Mouse (Mus musculus) liver, adult 2 months (tissue): Measurements from ENCODE around the gene Tiam2.

Experiments
- CTCF ChIP-seq: fragments of 200-500 bp; IDR thresholded peaks from 2 replicates; pipeline ENCODE4 v1.5.1; 2011; ENCODE audit warnings: low read depth, low read length, control low read depth
- POLR2A ChIP-seq: fragments of 200-500 bp; IDR thresholded peaks from 2 replicates; pipeline ENCODE4 v1.6.1; 2011; ENCODE audit warnings: low read length, control low read depth; ENCODE audit not compliant: insufficient read depth; ENCODE audit errors: extremely low read depth

- no peak for TF ChIP-seq POLR2A
- no peak for TF ChIP-seq CTCF
Observed at GRCm38 (mm10) chr17:3416401-3416800, 90.0 kb downstream of the Tiam2 start.
